18 mouse cellular contexts compared by ENCODE assay signal in the genomic region with DNA sequence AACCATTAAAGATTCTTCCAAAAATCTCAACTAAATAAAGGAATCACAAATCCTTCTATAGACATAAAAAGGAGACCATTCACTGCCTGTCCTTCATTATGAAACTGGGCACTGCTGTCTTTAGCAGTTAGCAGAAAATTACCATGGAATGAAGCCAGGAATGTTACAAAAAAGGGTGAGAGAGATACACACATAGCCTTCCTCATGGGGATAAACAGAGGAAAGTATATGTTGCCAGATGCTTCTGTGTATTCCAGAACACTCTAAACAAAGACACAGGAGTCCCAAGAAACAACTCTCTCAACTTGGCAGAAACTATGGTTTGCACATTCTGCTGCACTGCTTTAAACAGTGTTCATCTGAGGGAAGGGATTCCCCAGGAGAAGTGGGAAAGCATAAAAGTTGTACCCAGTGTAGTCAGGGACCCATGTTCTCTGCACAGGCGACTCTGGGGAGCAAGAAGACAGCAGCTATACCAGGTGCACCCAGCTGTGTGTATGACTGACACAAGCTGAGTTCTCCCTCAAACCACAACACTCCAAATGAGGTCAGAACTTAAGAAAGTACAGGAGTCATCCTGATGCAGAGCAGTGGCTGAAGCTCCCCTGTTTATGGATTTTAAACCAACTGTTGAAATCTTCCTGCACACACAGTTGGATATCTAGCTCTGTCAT. TPM values are rescaled to one million over a fixed set of nuclear protein-coding genes. Genes with fewer than 3 reads are reported as not detected.
DNase-seq lines count a peak whose midpoint lies in the region; ATAC-seq lines count a peak whose summit lies in the region.
"Had no signal": no experiment of that assay in that cellular context is flagged by ENCODE, and none has a peak within 500 bp of the region (broad histone marks: within the 10 kb centered on the region; RNA-seq: fewer than 3 reads in every experiment).

No protein-coding gene starts in this region.

- peaks cover 9% of the 10 kb centered on the region; the same call in 1 of the 2 replicates for H3K36me3 ChIP-seq in forebrain, embryonic 15.5 days
- H3K36me3 ChIP-seq in forebrain, embryonic 16.5 days (ENCODE audit: control insufficient read depth, insufficient read depth) = peaks cover 2% of the 10 kb centered on the region; the same call in 1 of the 2 replicates
- H3K36me3 ChIP-seq in lung, embryonic 15.5 days = peaks cover 16% of the 10 kb centered on the region
- no peaks in the 10 kb centered on the region for H3K36me3 ChIP-seq in intestine, embryonic 15.5 days

- no peaks in the 10 kb centered on the region for H3K9me3 ChIP-seq in forebrain, embryonic 15.5 days
- no peaks in the 10 kb centered on the region for H3K9me3 ChIP-seq in forebrain, embryonic 16.5 days (ENCODE audit: control insufficient read depth, low read length)
- no peaks in the 10 kb centered on the region for H3K9me3 ChIP-seq in lung, embryonic 15.5 days
- H3K9me3 ChIP-seq in intestine, embryonic 15.5 days = no peaks in the 10 kb centered on the region
- H3K9me3 ChIP-seq: kidney, embryonic 15.5 days; limb, embryonic 12.5 days; liver, embryonic 15.5 days had no signal

- no peak overlapping the region for H3K4me3 ChIP-seq in forebrain, embryonic 15.5 days
- no peak overlapping the region for H3K4me3 ChIP-seq in forebrain, embryonic 16.5 days (replicated peaks; ENCODE audit: low read length)
- no peak overlapping the region for H3K4me3 ChIP-seq in lung, embryonic 15.5 days
- H3K4me3 ChIP-seq in intestine, embryonic 15.5 days (replicated peaks) = no peak overlapping the region
- H3K4me3 ChIP-seq: gastrocnemius, adult 2 months; hindbrain, embryonic 15.5 days; kidney, embryonic 15.5 days; left cerebral cortex, adult 2 months; limb, embryonic 12.5 days; liver, embryonic 15.5 days had no signal

- peaks cover 10% of the 10 kb centered on the region for H3K4me1 ChIP-seq in forebrain, embryonic 15.5 days
- H3K4me1 ChIP-seq in forebrain, embryonic 16.5 days (replicated peaks; ENCODE audit: control insufficient read depth, insufficient read depth, low read length) = peaks cover 8% of the 10 kb centered on the region
- peaks cover 23% of the 10 kb centered on the region for H3K4me1 ChIP-seq in lung, embryonic 15.5 days
- H3K4me1 ChIP-seq in intestine, embryonic 15.5 days (replicated peaks) = 0 out of 2 replicates have a peak, but pooled peaks cover 5% of the 10 kb centered on the region
- H3K4me1 ChIP-seq: kidney, embryonic 15.5 days; liver, embryonic 15.5 days had no signal

- no peak for DNase-seq in lung, adult 18-20 months
- DNase-seq in thymus, postnatal 14 days = peak; percentile 41
- no peak for DNase-seq in embryo, embryonic 10 days (ENCODE audit: low spot score)
- DNase-seq in gastrocnemius, postnatal 10 days = no peak
- DNase-seq: adrenal gland, postnatal 10 days; cerebellum, postnatal 10 days; gastrocnemius, adult 2 months; right cerebral cortex, postnatal 4 days had no signal

- no peaks in the 10 kb centered on the region for H3K27me3 ChIP-seq in forebrain, embryonic 15.5 days
- no peaks in the 10 kb centered on the region for H3K27me3 ChIP-seq in forebrain, embryonic 16.5 days (replicated peaks; ENCODE audit: control insufficient read depth, insufficient read depth, low read length)
- no peaks in the 10 kb centered on the region for H3K27me3 ChIP-seq in lung, embryonic 15.5 days
- H3K27me3 ChIP-seq in intestine, embryonic 15.5 days (replicated peaks) = no peaks in the 10 kb centered on the region
- H3K27me3 ChIP-seq: hindbrain, embryonic 15.5 days; kidney, embryonic 15.5 days; limb, embryonic 12.5 days; liver, embryonic 15.5 days had no signal

- no peak overlapping the region for H3K4me2 ChIP-seq in forebrain, embryonic 15.5 days (replicated peaks)
- no peak overlapping the region for H3K4me2 ChIP-seq in forebrain, embryonic 16.5 days (ENCODE audit: low read length)
- no peak overlapping the region for H3K4me2 ChIP-seq in lung, embryonic 15.5 days
- no peak overlapping the region for H3K4me2 ChIP-seq in intestine, embryonic 15.5 days (replicated peaks)
- H3K4me2 ChIP-seq: hindbrain, embryonic 15.5 days; kidney, embryonic 15.5 days; limb, embryonic 12.5 days; liver, embryonic 15.5 days; midbrain, embryonic 11.5 days had no signal

- WGBS in forebrain, embryonic 15.5 days = 69% methylated on average over 1 of the region's 1 CpGs
- WGBS in forebrain, embryonic 16.5 days = 78% methylated on average over 1 of the region's 1 CpGs
- 50% methylated on average over 1 of the region's 1 CpGs for WGBS in lung, embryonic 15.5 days
- WGBS in intestine, embryonic 15.5 days = 48% methylated on average over 1 of the region's 1 CpGs

- ATAC-seq in forebrain, embryonic 15.5 days (replicated peaks) = no peak
- no peak for ATAC-seq in forebrain, embryonic 16.5 days
- ATAC-seq in lung, embryonic 15.5 days (ENCODE audit: borderline replicate concordance, extremely low read depth, low FRiP score, low TSS enrichment) = peak; percentile 74; the same call in 1 of the 2 replicates
- ATAC-seq in intestine, embryonic 15.5 days = peak; percentile 49; the same call in 1 of the 2 replicates

- 0 out of 2 replicates have a peak overlapping the region, but pooled peaks have one; percentile 13 for H3K9ac ChIP-seq in forebrain, embryonic 15.5 days (replicated peaks)
- H3K9ac ChIP-seq in forebrain, embryonic 16.5 days (replicated peaks; ENCODE audit: low read depth, low read length) = no peak overlapping the region
- H3K9ac ChIP-seq in lung, embryonic 15.5 days = no peak overlapping the region
- H3K9ac ChIP-seq in intestine, embryonic 15.5 days = no peak overlapping the region
- H3K9ac ChIP-seq: hindbrain, embryonic 15.5 days; kidney, embryonic 15.5 days; limb, embryonic 12.5 days; liver, embryonic 15.5 days had no signal

- no peak overlapping the region for H3K27ac ChIP-seq in forebrain, embryonic 15.5 days (replicated peaks)
- no peak overlapping the region for H3K27ac ChIP-seq in forebrain, embryonic 16.5 days (ENCODE audit: low read length)
- peak overlapping the region; percentile 74 for H3K27ac ChIP-seq in lung, embryonic 15.5 days
- H3K27ac ChIP-seq in intestine, embryonic 15.5 days = peak overlapping the region; percentile 8; the same call in 1 of the 2 replicates
- H3K27ac ChIP-seq: gastrocnemius, adult 2 months; hindbrain, embryonic 15.5 days; kidney, embryonic 15.5 days; left cerebral cortex, adult 2 months; limb, embryonic 12.5 days; liver, embryonic 15.5 days had no signal

RNA-seq across cellular contexts. Expression of a gene that starts 46.0 kb away (rescaled TPM):
- polyA plus RNA-seq in forebrain, embryonic 15.5 days (2015; fragmentation: Nextera tagmentation; extraction: Ambion mirVana) = 67.4 and 69.2 TPM in 2 replicates
- polyA plus RNA-seq in forebrain, embryonic 16.5 days (2015; fragmentation: Nextera tagmentation; extraction: Ambion mirVana) = 59.1 and 61.8 TPM in 2 replicates
- polyA plus RNA-seq in lung, embryonic 15.5 days (2015; fragmentation: Nextera tagmentation; extraction: Ambion mirVana) = 64.1 and 65.6 TPM in 2 replicates
- 66.9 and 78.7 TPM in 2 replicates for polyA plus RNA-seq in intestine, embryonic 15.5 days (2015; fragmentation: Nextera tagmentation; extraction: Ambion mirVana)
- total RNA-seq in gastrocnemius, postnatal 10 days (2021) = 10 to 100 TPM; 50.7 to 56.9 TPM

Comparison
In these comparisons a context has a peak if more than half of its experiments do, and no peak if none do; other contexts are left out.
1. ATAC-seq: peak in lung, embryonic 15.5 days (single experiment) and intestine, embryonic 15.5 days (single experiment); none in forebrain, embryonic 15.5 days (single experiment) and forebrain, embryonic 16.5 days (single experiment).
2. H3K27ac ChIP-seq: peak in lung, embryonic 15.5 days (single experiment) and intestine, embryonic 15.5 days (single experiment); none in forebrain, embryonic 15.5 days (single experiment) and forebrain, embryonic 16.5 days (single experiment).